In the genomic region with DNA sequence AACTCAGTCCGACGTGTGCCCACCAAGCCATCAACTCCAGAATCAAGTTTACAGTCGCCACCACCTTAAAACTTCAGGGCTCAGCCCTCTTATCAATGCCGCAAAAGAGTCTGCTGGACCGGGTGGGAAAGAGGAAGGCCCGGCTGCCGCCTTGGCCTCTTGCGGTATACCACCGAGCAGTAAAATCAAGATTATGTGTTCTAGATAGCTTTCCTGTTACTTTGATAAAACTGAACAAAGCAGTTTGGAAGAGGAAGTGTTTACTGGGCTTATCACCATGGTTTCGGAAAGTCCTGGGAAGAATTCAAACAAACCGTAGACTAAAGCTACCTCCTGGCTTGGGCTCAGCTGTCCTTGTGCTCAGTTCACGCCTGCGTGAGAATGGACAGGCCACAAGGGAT, we compare ENCODE assay signal across 8 mouse cellular contexts. TPM values are rescaled to one million over a fixed set of nuclear protein-coding genes. Genes with fewer than 3 reads are reported as not detected.
A peak's percentile ranks its signal among the peaks of the same experiment; 100 is the strongest.
DNase-seq lines count a peak whose midpoint lies in the region; ATAC-seq and TF ChIP-seq lines count a peak whose summit lies in the region.

No protein-coding gene starts in this region.

- H3K4me2 ChIP-seq in liver, embryonic 12.5 days = peak overlapping the region; percentile 89
- peak overlapping the region; percentile 73 for H3K4me2 ChIP-seq in stomach, embryonic 16.5 days (ENCODE audit: low read depth, low read length)

- WGBS in kidney, adult 2 months = under 1% methylated on average over 13 of the region's 13 CpGs
- 1% methylated on average over 13 of the region's 13 CpGs for WGBS in liver, embryonic 12.5 days (ENCODE audit: insufficient replicate concordance)
- under 1% methylated on average over 13 of the region's 13 CpGs for WGBS in stomach, embryonic 16.5 days

- TF ChIP-seq POLR2A in kidney, adult 2 months (IDR thresholded peaks at IDR 0.05; ENCODE audit: low read depth, low read length) = no peak

- peak overlapping the region; percentile 80 for H3K9ac ChIP-seq in liver, embryonic 12.5 days
- peak overlapping the region; percentile 88 for H3K9ac ChIP-seq in stomach, embryonic 16.5 days (ENCODE audit: low read length)

- H3K4me1 ChIP-seq in kidney, adult 2 months (ENCODE audit: control insufficient read depth, insufficient read depth, low read length) = peaks cover 7% of the 10 kb centered on the region; the same call in 1 of the 2 replicates
- peaks cover 43% of the 10 kb centered on the region for H3K4me1 ChIP-seq in liver, embryonic 12.5 days
- peaks cover 10% of the 10 kb centered on the region for H3K4me1 ChIP-seq in stomach, embryonic 16.5 days (ENCODE audit: control insufficient read depth, insufficient read depth, low read length)

- TF ChIP-seq CTCF in kidney, adult 2 months (conservative IDR thresholded peaks at IDR 0.05; ENCODE audit: insufficient read depth, insufficient read length, low read depth, low read length) = no peak

- H3K4me3 ChIP-seq in kidney, adult 2 months (ENCODE audit: insufficient read depth, low read depth, low read length) = peak overlapping the region; percentile 86
- H3K4me3 ChIP-seq in liver, embryonic 12.5 days = peak overlapping the region; percentile 71
- H3K4me3 ChIP-seq in stomach, embryonic 16.5 days (replicated peaks; ENCODE audit: low read length) = peak overlapping the region; percentile 76

- peak overlapping the region; percentile 83 for H3K27ac ChIP-seq in kidney, adult 2 months (ENCODE audit: insufficient read depth, low read depth, low read length)
- H3K27ac ChIP-seq in liver, embryonic 12.5 days = peak overlapping the region; percentile 97
- peak overlapping the region; percentile 93 for H3K27ac ChIP-seq in stomach, embryonic 16.5 days (ENCODE audit: low read length)

- no peaks in the 10 kb centered on the region for H3K27me3 ChIP-seq in kidney, adult 2 months (replicated peaks; ENCODE audit: control insufficient read depth, insufficient read depth, low read length)
- no peaks in the 10 kb centered on the region for H3K27me3 ChIP-seq in liver, embryonic 12.5 days (replicated peaks)
- no peaks in the 10 kb centered on the region for H3K27me3 ChIP-seq in stomach, embryonic 16.5 days (ENCODE audit: control insufficient read depth, insufficient read depth, low read length)

- no peaks in the 10 kb centered on the region for H3K9me3 ChIP-seq in liver, embryonic 12.5 days (replicated peaks)
- no peaks in the 10 kb centered on the region for H3K9me3 ChIP-seq in stomach, embryonic 16.5 days (replicated peaks; ENCODE audit: control insufficient read depth, low read length)

- DNase-seq in kidney, adult 2 months = peak; percentile 27
- no peak for DNase-seq in kidney, postnatal 10 days
- peak; percentile 72 for DNase-seq in MEL-GATA-1-ER (ENCODE audit: extremely low read depth, low read depth)
- no peak for DNase-seq in yolk sac, embryonic 10.5 days (ENCODE audit: low spot score)
- no peak for DNase-seq in thymus, postnatal 4 days

- ATAC-seq in granulocyte monocyte progenitor cell, adult 5-6 weeks (replicated peaks; ENCODE audit: poor library complexity, severe bottlenecking) = peak; percentile 26
- ATAC-seq in liver, embryonic 12.5 days = no peak
- no peak for ATAC-seq in stomach, embryonic 16.5 days (ENCODE audit: insufficient read depth, low FRiP score)

- H3K36me3 ChIP-seq in kidney, adult 2 months (ENCODE audit: control insufficient read depth, insufficient read depth, low read length) = no peaks in the 10 kb centered on the region
- H3K36me3 ChIP-seq in liver, embryonic 12.5 days = no peaks in the 10 kb centered on the region
- H3K36me3 ChIP-seq in stomach, embryonic 16.5 days (ENCODE audit: control insufficient read depth, insufficient read depth, low read length) = no peaks in the 10 kb centered on the region

RNA-seq across cellular contexts. Expression of gene Zbtb5, which starts 0.8 kb away (rescaled TPM):
- polyA plus RNA-seq in kidney, adult 2 months (2012; rRNA removed) = 11.8 and 12.8 TPM in 2 replicates
- 10.0 and 12.2 TPM in 2 replicates for total RNA-seq in granulocyte monocyte progenitor cell, adult 5-6 weeks (2014; fragmentation: Nextera tagmentation)
- 9.0 and 9.3 TPM in 2 replicates for total RNA-seq in granulocyte monocyte progenitor cell, adult 5-6 weeks (2017)
- polyA plus RNA-seq in liver, embryonic 12.5 days (2016; fragmentation: Nextera tagmentation; extraction: Ambion mirVana) = 8.3 TPM in 2 replicates
- polyA plus RNA-seq in stomach, embryonic 16.5 days (2015; fragmentation: Nextera tagmentation; extraction: Ambion mirVana) = 17.6 and 17.7 TPM in 2 replicates

RNA-seq across cellular contexts. Expression of gene Polr1e, which starts 5.4 kb away (rescaled TPM):
- polyA plus RNA-seq in kidney, adult 2 months (2012; rRNA removed) = 6.2 and 7.8 TPM in 2 replicates
- 34.6 and 70.2 TPM in 2 replicates for total RNA-seq in granulocyte monocyte progenitor cell, adult 5-6 weeks (2014; fragmentation: Nextera tagmentation)
- total RNA-seq in granulocyte monocyte progenitor cell, adult 5-6 weeks (2017) = 60.8 and 64.1 TPM in 2 replicates
- 40.7 and 44.9 TPM in 2 replicates for polyA plus RNA-seq in liver, embryonic 12.5 days (2016; fragmentation: Nextera tagmentation; extraction: Ambion mirVana)
- polyA plus RNA-seq in stomach, embryonic 16.5 days (2015; fragmentation: Nextera tagmentation; extraction: Ambion mirVana) = 32.7 and 38.4 TPM in 2 replicates

RNA-seq across cellular contexts. Expression of gene Grhpr, which starts 31.8 kb away (rescaled TPM):
- 334 and 342 TPM in 2 replicates for polyA plus RNA-seq in kidney, adult 2 months (2012; rRNA removed)
- 12.4 and 14.1 TPM in 2 replicates for total RNA-seq in granulocyte monocyte progenitor cell, adult 5-6 weeks (2014; fragmentation: Nextera tagmentation)
- total RNA-seq in granulocyte monocyte progenitor cell, adult 5-6 weeks (2017) = 8.5 and 10.3 TPM in 2 replicates
- 94.2 and 98.6 TPM in 2 replicates for polyA plus RNA-seq in liver, embryonic 12.5 days (2016; fragmentation: Nextera tagmentation; extraction: Ambion mirVana)
- 72.0 and 74.2 TPM in 2 replicates for polyA plus RNA-seq in stomach, embryonic 16.5 days (2015; fragmentation: Nextera tagmentation; extraction: Ambion mirVana)

Comparison
In these comparisons a context has a peak if more than half of its experiments do, and no peak if none do; other contexts are left out.
1. DNase-seq: peak in kidney, adult 2 months (single experiment) and MEL-GATA-1-ER (single experiment); none in kidney, postnatal 10 days (single experiment), yolk sac, embryonic 10.5 days (single experiment) and thymus, postnatal 4 days (single experiment).
2. Peak in every context shown above with its lines, with median percentiles within 50 percentile points of each other: H3K27ac ChIP-seq and H3K4me3 ChIP-seq.